Mouse (Mus musculus) Patski (cell line): Measurements from ENCODE around the gene Zbtb37. TPM values are rescaled to one million over a fixed set of nuclear protein-coding genes. Genes with fewer than 3 reads are reported as not detected.

Experiments used
- ATAC-seq: fragments of 100-300 bp; one replicate; pipeline ENCODE4 v1.8.0; 2021
- CTCF ChIA-PET: fragments of 350-600 bp; sonication (Branson Sonifier 250); formaldehyde crosslinking; loops from one replicate; lab custom pipeline; 2022; ENCODE audit warnings: inconsistent platforms; lab: Charles Lee
- POLR2A ChIA-PET: fragments of 350-600 bp; sonication (Branson Sonifier 250); formaldehyde crosslinking; loops from one replicate; lab custom pipeline; 2022; ENCODE audit warnings: antibody characterized with exemption, inconsistent platforms; lab: Charles Lee
- DNase-seq: peaks from one replicate; pipeline ENCODE4 v3.0.0-alpha.2; 2011; ENCODE audit warnings: low read depth, low spot score
- H3K27me3 ChIP-seq: fragments of 371-371 bp; one replicate; pipeline ENCODE4 v1.5.1; 2021
- CTCF ChIP-seq: fragments of 100-300 bp; IDR thresholded peaks from one replicate; pipeline ENCODE4 v1.5.1; 2021
- in situ Hi-C: fragments of 300-500 bp; cut with MboI; formaldehyde crosslinking; loops from 3 replicates; pipeline ENCODE4 v1.11.1; 2018; ENCODE audit warnings: low pct_unique_long_range_greater_than_20kb, mixed read lengths
- polyA plus RNA-seq: library from polyadenylated mRNA; unstranded; gene quantifications from one replicate; pipeline ENCODE4 v1.2.3, GENCODE M21; 2021

Zbtb37 gene
- polyA plus RNA-seq, 1 experiment from 2014 or later: 3.7 TPM

GRCm38 (mm10) chr1:160980537-160981234 is 54.0 kb downstream of the Zbtb37 start:
- no peaks in the 10 kb centered on the region for H3K27me3 ChIP-seq
- CTCF ChIA-PET: no interaction called here
- POLR2A ChIA-PET: no interaction called here
- TF ChIP-seq CTCF: no peak
- in situ Hi-C loops: no loop called here
- ATAC-seq (no peak), DNase-seq (no peak)

GRCm38 (mm10) chr1:160980021-160980420 is 54.6 kb downstream of the Zbtb37 start:
- POLR2A ChIA-PET: no interaction called here
- in situ Hi-C loops: no loop called here
- ATAC-seq (no peak), DNase-seq (no peak)
- CTCF ChIA-PET: interaction anchor here (0.7 kb wide), 1 partner anchor 8 kb away, joined by 3 read pairs; no protein-coding TSS in a partner anchor
- no peaks in the 10 kb centered on the region for H3K27me3 ChIP-seq
- no peak for TF ChIP-seq CTCF

GRCm38 (mm10) chr1:160978071-160978735 is 56.4 kb downstream of the Zbtb37 start, which contains the start of gene Serpinc1:
Serpinc1 (plus strand) TSS chr1:160978585.
- no peak for TF ChIP-seq CTCF
- H3K27me3 ChIP-seq: no peaks in the 10 kb centered on the region
- in situ Hi-C loops: no loop called here
- CTCF ChIA-PET: interaction anchor here (1.2 kb wide), 1 partner anchor 18 kb away, joined by 4 read pairs; no protein-coding TSS in a partner anchor
- ATAC-seq (no peak), DNase-seq (no peak)
- POLR2A ChIA-PET: no interaction called here

- CTCF ChIA-PET: no interaction called here
- in situ Hi-C loops: loop anchor here (25.0 kb wide), 1 partner anchor 769 kb away; no protein-coding TSS in a partner anchor
- no peak for ATAC-seq
- no peaks in the 10 kb centered on the region for H3K27me3 ChIP-seq
- POLR2A ChIA-PET: no interaction called here
- TF ChIP-seq CTCF: no peak
- no peak for DNase-seq
These were observed 66.0 kb downstream of the Zbtb37 start for GRCm38 (mm10) chr1:160968643-160969042.

- no peak for ATAC-seq
- H3K27me3 ChIP-seq: no peaks in the 10 kb centered on the region
- ChIA-PET POLR2A (no interaction called here), CTCF (interaction anchor here (0.7 kb wide), 1 partner anchor 20 kb away, joined by 3 read pairs; no protein-coding TSS in a partner anchor)
- in situ Hi-C loops: loop anchor here (25.0 kb wide), 1 partner anchor 770 kb away; no protein-coding TSS in a partner anchor
- DNase-seq: no peak
- TF ChIP-seq CTCF: no peak
These were observed 67.4 kb downstream of the Zbtb37 start for GRCm38 (mm10) chr1:160967268-160967667.

GRCm38 (mm10) chr1:160963199-160963598 is 71.5 kb downstream of the Zbtb37 start:
- DNase-seq (no peak), ATAC-seq (no peak)
- no peaks in the 10 kb centered on the region for H3K27me3 ChIP-seq
- CTCF ChIA-PET: interaction anchor here (1.1 to 1.6 kb wide), 2 partner anchors 14 to 16 kb away, joined by 4 to 6 read pairs; no protein-coding TSS in a partner anchor
- no peak for TF ChIP-seq CTCF
- POLR2A ChIA-PET: interaction anchor here (1.2 kb wide), 1 partner anchor 12 kb away, joined by 3 read pairs; no protein-coding TSS in a partner anchor
- in situ Hi-C loops: loop anchor here (25.0 kb wide), 1 partner anchor 774 kb away; no protein-coding TSS in a partner anchor

Other genes starting within 250 kb of the Zbtb37 start
- gene Rabgap1l, start 241.6 kb downstream of the Zbtb37 start, polyA plus RNA-seq: 37.6 TPM
- gene Rc3h1, start 128.4 kb downstream of the Zbtb37 start, polyA plus RNA-seq: 15.9 TPM
- gene Serpinc1, start 56.3 kb downstream of the Zbtb37 start, polyA plus RNA-seq: 1.3 TPM
- 39.0 TPM for gene Dars2, start 35.8 kb upstream of the Zbtb37 start, polyA plus RNA-seq
- 10.2 TPM for gene Cenpl, start 35.9 kb upstream of the Zbtb37 start, polyA plus RNA-seq
- 15.8 TPM for gene Klhl20, start 96.7 kb upstream of the Zbtb37 start, polyA plus RNA-seq
- 0.39 TPM for gene Ankrd45, start 107.8 kb upstream of the Zbtb37 start, polyA plus RNA-seq
- not detected for gene Tex50, start 124.5 kb upstream of the Zbtb37 start, polyA plus RNA-seq
- gene Prdx6, start 216.4 kb upstream of the Zbtb37 start, polyA plus RNA-seq: 295 TPM